Mouse (Mus musculus): ENCODE measurements around the gene Apoa1.

The Apoa1 gene

GRCm38 (mm10) chr9:46257546-46257945 lies 29.2 kb downstream of the Apoa1 start:
- DNase-seq (ENCODE audit: low spot score in 2 of 2), result no peak

GRCm38 (mm10) chr9:46259111-46259510 lies 30.7 kb downstream of the Apoa1 start:
- DNase-seq (ENCODE audit: low spot score in 2 of 2), result no peak

GRCm38 (mm10) chr9:46261131-46261530 lies 32.8 kb downstream of the Apoa1 start:
- DNase-seq (ENCODE audit: low spot score in 2 of 2), result no peak

GRCm38 (mm10) chr9:46268343-46268873 lies 40.0 kb downstream of the Apoa1 start, which contains the start of gene Apoa5:
Apoa5 (plus strand) TSS chr9:46268633.
- DNase-seq (ENCODE audit: low spot score in 2 of 2), result no peak

GRCm38 (mm10) chr9:46269125-46269524 lies 40.7 kb downstream of the Apoa1 start:
- no peak for DNase-seq (ENCODE audit: low spot score in 2 of 2)

GRCm38 (mm10) chr9:46270782-46271181 lies 42.4 kb downstream of the Apoa1 start:
- no peak for DNase-seq (ENCODE audit: low spot score in 2 of 2)

GRCm38 (mm10) chr9:46272070-46272469 lies 43.7 kb downstream of the Apoa1 start:
- no peak for DNase-seq (ENCODE audit: low spot score in 2 of 2)

GRCm38 (mm10) chr9:46272677-46273454 lies 44.5 kb downstream of the Apoa1 start, which contains the start of gene Zpr1:
Zpr1 (plus strand) TSS chr9:46273064.
- DNase-seq (ENCODE audit: low spot score in 2 of 2), result peak; percentile 68 to 81

GRCm38 (mm10) chr9:46274494-46274893 lies 46.1 kb downstream of the Apoa1 start:
- no peak for DNase-seq (ENCODE audit: low spot score in 2 of 2)

All from spleen, postnatal 14 days (tissue).